Mouse (Mus musculus) stomach, postnatal 0 days (tissue): ENCODE results near the gene Pde2a.

Experiments
- CTCF ChIP-seq: IDR thresholded peaks from 2 replicates; pipeline ENCODE4 v1.5.1; 2016; ENCODE audit warnings: antibody characterized with exemption, low read depth, mild to moderate bottlenecking, moderate library complexity
- EP300 ChIP-seq: optimal IDR thresholded peaks from 2 replicates; pipeline ENCODE3; 2016; ENCODE audit warnings: antibody characterized with exemption

DNA sequence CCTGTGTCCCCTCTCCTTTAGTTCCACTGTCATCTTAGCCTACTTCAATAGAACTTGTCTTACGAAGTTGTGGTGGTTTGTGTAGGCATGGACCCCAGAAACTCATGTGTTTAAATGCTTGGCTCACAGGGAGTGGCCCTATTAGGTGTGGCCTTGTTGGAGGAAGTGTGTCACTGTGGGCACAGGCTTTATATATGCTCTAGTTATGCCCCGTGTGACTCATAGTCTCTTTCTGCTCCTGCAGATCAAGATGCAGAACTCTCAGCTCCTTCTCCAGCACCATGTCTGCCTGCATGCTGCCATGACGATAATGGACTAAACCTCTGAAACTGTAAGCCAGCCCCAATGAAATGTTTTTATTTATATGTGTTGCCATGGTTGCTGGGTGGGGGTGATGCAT, 126.2 kb downstream of the Pde2a start:
- TF ChIP-seq CTCF (no peak), EP300 (no peak)
